Mouse (Mus musculus): ENCODE data around the gene Olfr1258.
"Not testable (repeated sequence)": the region's sequence is repeated elsewhere in the genome, so short reads cannot be mapped to it uniquely, and the experiment has no call there.

Gene Olfr1258

DNA sequence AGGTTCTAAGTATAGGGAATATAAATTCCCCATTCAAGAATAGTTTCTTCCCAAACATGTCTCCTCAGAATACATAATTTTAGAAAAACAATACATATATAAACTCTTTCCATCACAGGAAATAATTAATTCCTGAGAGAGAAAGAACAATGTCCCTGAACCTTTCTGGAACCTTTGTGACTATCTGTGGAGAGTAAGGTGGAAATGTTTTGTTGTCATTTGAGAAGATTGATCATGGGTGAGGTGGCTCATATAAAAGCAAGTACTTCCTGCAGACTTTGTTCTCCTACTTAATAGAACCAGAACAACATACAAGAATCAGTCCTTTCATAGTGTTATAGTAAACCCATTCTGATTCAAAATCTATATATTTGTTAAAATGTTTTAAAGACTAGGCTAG lies at the start of gene Olfr1258:
Gene Olfr1258 (plus strand): TSS at position 301 of the 400 bp plus-strand sequence.
- DNase-seq (ENCODE audit: low read depth, low spot score): no peak

DNA sequence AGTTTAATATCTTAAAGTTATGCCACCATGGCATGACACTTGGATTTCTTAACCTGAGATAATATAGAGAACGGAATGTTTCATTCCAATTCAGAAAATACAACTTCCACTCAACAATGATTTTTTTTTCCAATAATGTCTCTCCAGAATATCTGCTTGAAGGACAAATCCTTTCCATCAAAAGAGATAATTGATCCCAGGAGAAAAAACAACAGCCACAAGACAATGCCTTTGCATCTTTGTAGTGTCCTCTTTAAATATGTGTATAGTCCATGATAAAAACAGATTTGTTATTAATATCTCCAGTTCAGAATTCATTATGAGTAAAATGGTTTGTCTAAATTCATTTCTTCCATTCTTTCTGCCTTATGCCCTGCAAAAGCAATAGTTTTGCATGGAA lies 49.0 kb upstream of the Olfr1258 start, which contains the start of gene Olfr1257:
Gene Olfr1257 (plus strand): TSS at position 301 of the 400 bp plus-strand sequence.
- no peak for DNase-seq (ENCODE audit: low read depth, low spot score)

DNA sequence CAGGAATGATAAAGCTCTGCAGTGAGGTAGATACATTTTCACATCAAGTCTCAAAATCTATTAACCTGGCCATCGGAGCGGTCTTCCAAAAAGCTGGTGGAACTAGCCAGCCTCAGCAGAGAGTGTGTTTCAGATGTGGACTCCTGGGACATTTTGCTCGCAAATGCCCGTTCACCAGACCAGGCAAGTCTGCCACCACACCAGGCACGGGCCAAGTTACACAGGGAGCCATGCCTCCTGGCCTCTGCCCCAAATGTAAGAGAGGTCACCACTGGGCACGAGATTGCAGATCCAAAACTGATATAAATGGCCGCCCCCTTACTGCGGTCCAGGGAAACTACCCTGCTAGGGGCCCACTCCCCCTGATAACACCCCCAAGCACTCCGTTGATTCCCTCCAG lies 14.5 kb upstream of the Olfr1258 start:
- not testable (repeated sequence) for DNase-seq (ENCODE audit: low read depth, low spot score)

DNA sequence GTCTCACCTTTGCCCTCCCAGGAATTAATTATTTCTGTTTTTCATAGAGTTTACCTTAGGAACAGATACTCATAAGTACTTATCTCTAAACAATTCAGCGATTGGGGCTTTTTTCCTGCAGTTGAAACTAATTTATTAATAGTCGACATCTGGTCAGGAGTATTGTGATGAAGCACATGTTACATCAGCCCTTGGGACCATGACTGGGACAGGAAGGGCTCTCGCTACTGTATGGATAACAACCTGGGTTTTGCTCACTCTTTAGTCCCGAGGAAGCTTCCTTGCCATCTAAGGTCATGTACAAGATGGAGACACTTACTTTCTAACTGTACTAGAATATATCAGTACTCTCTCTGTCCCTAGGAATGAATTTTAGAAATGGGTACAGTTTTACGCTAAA lies 21.5 kb downstream of the Olfr1258 start, which contains the start of gene Olfr1259:
Gene Olfr1259 (minus strand): TSS at position 101 of the 400 bp plus-strand sequence.
- no peak for DNase-seq (ENCODE audit: low read depth, low spot score)

DNA sequence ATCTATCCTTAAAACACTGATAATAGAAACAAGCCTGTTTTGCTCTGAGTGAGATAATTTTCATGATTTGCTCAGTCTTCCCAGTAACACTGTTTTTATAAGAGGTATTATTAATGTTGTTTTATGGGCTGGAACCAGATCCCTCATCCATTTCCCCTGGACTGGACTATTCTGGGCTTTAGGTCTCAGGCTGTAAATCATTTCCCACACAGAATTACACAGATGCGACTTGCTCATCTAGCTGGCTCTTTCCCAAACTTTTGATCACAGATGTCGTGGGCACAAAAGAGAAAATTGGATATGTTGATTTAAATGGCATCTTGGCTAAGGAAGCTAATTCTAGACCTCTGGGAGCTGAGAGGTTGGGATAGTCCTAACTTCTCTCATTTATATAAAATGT lies 47.1 kb downstream of the Olfr1258 start, which contains the start of gene Olfr1260:
Gene Olfr1260 (plus strand): TSS at position 157 of the 400 bp plus-strand sequence.
- DNase-seq (ENCODE audit: low read depth, low spot score): no peak

DNA sequence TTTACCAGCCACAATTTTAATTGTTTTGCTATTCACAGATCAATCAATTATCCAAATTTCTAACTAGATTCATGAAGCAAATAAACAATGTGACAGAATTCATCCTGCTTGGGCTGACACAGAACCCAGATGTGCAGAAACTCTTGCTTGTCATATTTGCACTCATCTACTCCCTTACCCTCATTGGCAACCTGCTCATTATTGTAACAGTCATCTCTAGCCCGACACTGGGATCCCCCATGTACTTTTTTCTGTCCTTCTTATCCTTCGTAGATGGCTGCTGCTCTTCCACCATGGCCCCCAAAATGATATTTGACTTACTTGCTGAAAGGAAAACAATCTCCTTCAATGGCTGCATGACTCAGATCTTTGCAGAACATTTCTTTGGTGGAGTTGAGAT lies 50.6 kb downstream of the Olfr1258 start:
- no peak for DNase-seq (ENCODE audit: low read depth, low spot score)

Measured in WW6 (cell line).